Mouse (Mus musculus): ENCODE data around the gene Rfxap.

The Rfxap gene

GRCm38 (mm10) chr3:54807666-54808217 is at the start of gene Rfxap:
Gene Rfxap (minus strand): TSS chr3:54807791.
- peak; percentile 96 for DNase-seq (ENCODE audit: low read depth, low spot score)

- DNase-seq (ENCODE audit: low read depth, low spot score) = no peak
Observed at GRCm38 (mm10) chr3:54835421-54835820, 27.8 kb upstream of the Rfxap start.

- no peak for DNase-seq (ENCODE audit: low read depth, low spot score)
Observed at GRCm38 (mm10) chr3:54832491-54832890, 24.9 kb upstream of the Rfxap start.

- no peak for DNase-seq (ENCODE audit: low read depth, low spot score)
Observed at GRCm38 (mm10) chr3:54822526-54822925, 14.9 kb upstream of the Rfxap start.

GRCm38 (mm10) chr3:54815292-54815691 is 7.7 kb upstream of the Rfxap start:
- DNase-seq (ENCODE audit: low read depth, low spot score) = peak; percentile 55

GRCm38 (mm10) chr3:54814622-54815021 is 7.0 kb upstream of the Rfxap start:
- no peak for DNase-seq (ENCODE audit: low read depth, low spot score)

- DNase-seq (ENCODE audit: low read depth, low spot score) = no peak
Observed at GRCm38 (mm10) chr3:54813418-54813988, 5.9 kb upstream of the Rfxap start.

GRCm38 (mm10) chr3:54811616-54812015 is 4.0 kb upstream of the Rfxap start:
- DNase-seq (ENCODE audit: low read depth, low spot score) = no peak

GRCm38 (mm10) chr3:54809111-54809510 is 1.5 kb upstream of the Rfxap start:
- DNase-seq (ENCODE audit: low read depth, low spot score) = no peak

GRCm38 (mm10) chr3:54807061-54807661 is 430 bp downstream of the Rfxap start:
- peak; percentile 40 for DNase-seq (ENCODE audit: low read depth, low spot score)

GRCm38 (mm10) chr3:54803713-54804112 is 3.9 kb downstream of the Rfxap start:
- DNase-seq (ENCODE audit: low read depth, low spot score) = no peak

GRCm38 (mm10) chr3:54797211-54797610 is 10.4 kb downstream of the Rfxap start:
- peak; percentile 20 for DNase-seq (ENCODE audit: low read depth, low spot score)

- no peak for DNase-seq (ENCODE audit: low read depth, low spot score)
Observed at GRCm38 (mm10) chr3:54795806-54796205, 11.8 kb downstream of the Rfxap start.

- no peak for DNase-seq (ENCODE audit: low read depth, low spot score)
Observed at GRCm38 (mm10) chr3:54795379-54795778, 12.2 kb downstream of the Rfxap start.

GRCm38 (mm10) chr3:54793762-54794161 is 13.8 kb downstream of the Rfxap start:
- DNase-seq (ENCODE audit: low read depth, low spot score) = no peak

GRCm38 (mm10) chr3:54791822-54792677 is 15.5 kb downstream of the Rfxap start:
- DNase-seq (ENCODE audit: low read depth, low spot score) = no peak

- no peak for DNase-seq (ENCODE audit: low read depth, low spot score)
Observed at GRCm38 (mm10) chr3:54790601-54791000, 17.0 kb downstream of the Rfxap start.

GRCm38 (mm10) chr3:54775989-54776631 is 31.5 kb downstream of the Rfxap start:
- no peak for DNase-seq (ENCODE audit: low read depth, low spot score)

- DNase-seq (ENCODE audit: low read depth, low spot score) = no peak
Observed at GRCm38 (mm10) chr3:54773613-54774012, 34.0 kb downstream of the Rfxap start.

GRCm38 (mm10) chr3:54769349-54770275 is 38.0 kb downstream of the Rfxap start:
- no peak for DNase-seq (ENCODE audit: low read depth, low spot score)

- no peak for DNase-seq (ENCODE audit: low read depth, low spot score)
Observed at GRCm38 (mm10) chr3:54768592-54768991, 39.0 kb downstream of the Rfxap start.
